Mouse (Mus musculus) CH12.LX (cell line): ENCODE measurements around the gene Plekhg3.

Experiments
- BHLHE40 ChIP-seq: IDR thresholded peaks from 2 replicates; pipeline ENCODE4 v1.6.1; 2011; ENCODE audit warnings: mild to moderate bottlenecking, low read depth, low read length, improper control_type of control experiment
- CTCF ChIP-seq, 2 experiments: IDR thresholded peaks in 1 of 2; conservative IDR thresholded peaks in 1 of 2; 2 replicates each; pipeline ENCODE4 v1.5.1; 2011 to 2012; ENCODE audit warnings: low read depth in 2 of 2, low read length in 2 of 2, improper control_type of control experiment in 1 of 2, inconsistent platforms in 1 of 2, mild to moderate bottlenecking in 1 of 2, moderate library complexity in 1 of 2
- EP300 ChIP-seq: IDR thresholded peaks from 2 replicates; pipeline ENCODE4 v1.6.1; 2011; ENCODE audit warnings: low read length, improper control_type of control experiment
- IRF4 ChIP-seq: IDR thresholded peaks from 2 replicates; pipeline ENCODE4 v1.6.1; 2014; ENCODE audit warnings: low read depth, mild to moderate bottlenecking, inconsistent platforms, low read length, improper control_type of control experiment
- MXI1 ChIP-seq: IDR thresholded peaks from 2 replicates; pipeline ENCODE4 v1.6.1; 2011; ENCODE audit warnings: mild to moderate bottlenecking, low read depth, low read length, improper control_type of control experiment
- POLR2A ChIP-seq: IDR thresholded peaks from 2 replicates; pipeline ENCODE4 v1.6.1; 2011; ENCODE audit warnings: low read depth, mild to moderate bottlenecking, improper control_type of control experiment, low read length
- USF2 ChIP-seq: conservative IDR thresholded peaks from 2 replicates; pipeline ENCODE4 v1.6.1; 2011; ENCODE audit warnings: low read depth, low read length, improper control_type of control experiment
- ZNF384 ChIP-seq: IDR thresholded peaks from 2 replicates; pipeline ENCODE4 v1.6.1; 2012; ENCODE audit warnings: low read depth, low read length, improper control_type of control experiment, inconsistent platforms

- TF ChIP-seq MXI1 (no peak), EP300 (no peak), BHLHE40 (no peak), ZNF384 (no peak), IRF4 (no peak), CTCF (conservative IDR thresholded peaks at IDR 0.05 in 1 of 2, IDR thresholded peaks at IDR 0.05 in 1 of 2; ENCODE audit: low read depth in 2 of 2, low read length in 2 of 2) (no peak), POLR2A (no peak), USF2 (no peak)
Measured at GRCm38 (mm10) chr12:76553917-76554316, 23.2 kb downstream of the Plekhg3 start.
